Mouse (Mus musculus): Measurements from ENCODE around the gene Gipc1. TPM values are rescaled to one million over a fixed set of nuclear protein-coding genes. Genes with fewer than 3 reads are reported as not detected.
A peak's percentile ranks its signal among the peaks of the same experiment; 100 is the strongest.

The Gipc1 gene
- total RNA-seq (2014; rRNA removed) (72.3 and 74.2 TPM in 2 replicates), polyA plus RNA-seq (2015; fragmentation: Nextera tagmentation; extraction: Ambion mirVana) (108 and 111 TPM in 2 replicates)

DNA sequence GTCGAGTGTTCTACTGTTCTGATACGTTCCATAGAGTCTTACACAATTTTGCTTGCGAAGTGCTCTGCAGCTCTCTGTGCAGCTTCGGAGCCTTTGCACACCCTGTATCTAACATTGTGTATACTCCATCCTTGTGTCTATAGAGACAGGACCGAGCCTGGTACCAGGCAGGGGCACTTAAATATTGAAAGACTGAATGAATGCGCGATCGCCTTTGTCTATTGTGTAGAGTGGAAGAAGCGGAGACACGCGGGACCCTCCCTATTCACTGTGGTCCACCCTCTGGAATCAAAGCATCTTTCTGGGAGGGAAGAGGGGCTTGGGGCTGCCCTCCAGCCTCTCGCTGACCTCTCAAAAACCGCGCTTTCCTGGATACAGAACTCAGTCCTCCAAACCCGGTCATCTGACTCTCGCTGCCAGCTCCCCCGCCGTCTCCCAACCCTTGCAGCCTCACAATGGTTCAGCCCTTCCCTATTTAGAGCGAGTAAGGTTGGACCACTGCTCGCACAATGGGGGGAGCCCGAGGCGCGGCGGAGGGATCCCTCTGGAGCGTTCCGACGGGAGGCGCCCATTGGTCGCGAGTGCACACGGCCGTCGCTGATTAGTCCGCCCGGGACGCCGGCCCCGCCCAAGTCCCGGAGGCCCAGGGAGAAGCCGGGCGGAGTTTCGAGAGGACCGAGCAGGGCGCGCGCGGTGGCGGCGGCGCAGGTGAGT is at the start of gene Gipc1:
Gipc1 (plus strand) TSS at position 648 of the 714 bp plus-strand sequence.
- Histone ChIP-seq H3K27ac (ENCODE audit: low read depth, low read length) (peak within 1 kb of the TSS; percentile 85), H3K4me3 (ENCODE audit: low read depth, low read length) (peak within 1 kb of the TSS; percentile 91), H3K9ac (replicated peaks; ENCODE audit: low read length, poor library complexity, severe bottlenecking) (peak within 1 kb of the TSS; percentile 83), H3K27me3 (ENCODE audit: insufficient read depth, low read length) (no peaks in the 10 kb centered on the region), H3K4me1 (ENCODE audit: insufficient read depth, low read length) (peaks cover 9% of the 10 kb centered on the region; the same call in 1 of the 2 replicates), H3K36me3 (ENCODE audit: insufficient read depth, low read length) (no peaks in the 10 kb centered on the region), H3K9me3 (ENCODE audit: low read length) (no peaks in the 10 kb centered on the region), H3K4me2 (ENCODE audit: low read depth, low read length, poor library complexity, severe bottlenecking) (peak within 1 kb of the TSS; percentile 93)
- ATAC-seq (ENCODE audit: low FRiP score) (peak; percentile 96), DNase-seq (ENCODE audit: low spot score) (peak; percentile 99)
- WGBS: 4% methylated on average over 49 of the region's 50 CpGs
- no peak for TF ChIP-seq CTCF (IDR thresholded peaks at IDR 0.05)

DNA sequence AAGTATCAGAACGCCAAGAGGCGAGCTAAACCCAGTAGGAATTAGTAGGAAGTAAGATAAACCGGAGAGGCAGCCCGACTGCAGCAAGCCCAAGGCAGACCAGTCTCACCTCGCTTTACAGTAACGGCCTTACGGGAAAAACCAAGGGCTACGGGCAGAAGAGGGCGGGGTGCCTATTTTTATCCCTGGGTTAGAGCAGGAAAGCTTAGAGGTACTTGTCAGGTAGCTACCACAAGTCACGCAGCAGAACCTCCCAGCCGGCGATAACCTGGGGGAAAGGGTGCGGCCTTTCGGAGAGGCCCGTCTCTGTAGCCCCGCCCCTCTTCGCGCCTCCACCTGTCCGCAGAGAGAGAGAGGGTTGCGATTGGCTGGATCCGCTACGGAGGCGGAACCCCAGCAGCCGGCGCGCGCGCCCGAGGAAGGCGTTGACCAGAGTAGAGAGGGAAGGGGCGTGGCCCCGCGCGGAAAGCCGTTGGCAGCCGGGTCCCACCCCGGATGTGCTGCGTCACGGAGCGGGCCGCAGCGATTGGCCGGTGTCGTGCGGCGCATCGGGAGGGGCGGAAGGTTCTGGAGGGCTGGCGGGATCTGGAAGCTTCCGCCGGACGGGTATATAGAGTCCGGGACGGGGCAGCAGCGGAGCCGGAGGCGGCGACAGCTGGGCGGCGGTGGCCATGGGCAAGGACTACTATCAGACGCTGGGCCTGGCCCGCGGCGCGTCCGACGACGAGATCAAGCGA is 44.6 kb upstream of the Gipc1 start, which contains the start of the genes Tecr and Dnajb1:
Tecr (minus strand) TSS at position 311 of the 737 bp plus-strand sequence.
Dnajb1 (plus strand) TSS at position 533 of the 737 bp plus-strand sequence.
- Histone ChIP-seq H3K4me2 (ENCODE audit: low read depth, low read length, poor library complexity, severe bottlenecking) (peak within 1 kb of the TSS; percentile 82), H3K36me3 (ENCODE audit: insufficient read depth, low read length) (peaks cover 30% of the 10 kb centered on the region), H3K27ac (ENCODE audit: low read depth, low read length) (peak within 1 kb of the TSS; percentile 96), H3K27me3 (ENCODE audit: insufficient read depth, low read length) (no peaks in the 10 kb centered on the region), H3K4me1 (ENCODE audit: insufficient read depth, low read length) (0 out of 2 replicates have a peak, but pooled peaks cover 11% of the 10 kb centered on the region), H3K9me3 (ENCODE audit: low read length) (no peaks in the 10 kb centered on the region), H3K4me3 (ENCODE audit: low read depth, low read length) (peak within 1 kb of the TSS; percentile 62), H3K9ac (replicated peaks; ENCODE audit: low read length, poor library complexity, severe bottlenecking) (peak within 1 kb of the TSS; percentile 84)
- under 1% methylated on average over 65 of the region's 69 CpGs for WGBS
- peak; percentile 99 for DNase-seq (ENCODE audit: low spot score)
- TF ChIP-seq CTCF (IDR thresholded peaks at IDR 0.05): no peak
- ATAC-seq (ENCODE audit: low FRiP score): peak; percentile 98

DNA sequence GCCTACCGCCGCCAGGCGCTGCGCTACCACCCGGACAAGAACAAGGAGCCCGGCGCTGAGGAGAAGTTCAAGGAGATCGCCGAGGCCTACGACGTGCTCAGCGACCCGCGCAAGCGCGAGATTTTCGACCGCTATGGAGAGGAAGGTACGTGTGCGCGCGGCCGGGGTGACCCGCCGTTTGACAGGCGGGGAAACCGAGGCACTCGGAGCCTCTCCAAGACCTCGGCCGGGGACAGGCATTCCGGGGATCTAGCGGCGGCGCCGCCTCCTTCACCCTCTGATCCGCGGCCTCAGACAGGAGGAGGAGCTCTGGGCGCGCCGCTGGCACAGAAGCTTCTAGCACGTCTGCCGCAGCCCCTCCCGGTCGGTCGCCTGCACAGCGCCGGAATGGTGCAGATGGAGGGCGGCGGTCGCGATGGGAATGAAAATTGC is 44.1 kb upstream of the Gipc1 start:
- Histone ChIP-seq H3K27ac (ENCODE audit: low read depth, low read length) (peak overlapping the region; percentile 96), H3K4me3 (ENCODE audit: low read depth, low read length) (peak overlapping the region; percentile 62)
- WGBS: under 1% methylated on average over 49 of the region's 51 CpGs

DNA sequence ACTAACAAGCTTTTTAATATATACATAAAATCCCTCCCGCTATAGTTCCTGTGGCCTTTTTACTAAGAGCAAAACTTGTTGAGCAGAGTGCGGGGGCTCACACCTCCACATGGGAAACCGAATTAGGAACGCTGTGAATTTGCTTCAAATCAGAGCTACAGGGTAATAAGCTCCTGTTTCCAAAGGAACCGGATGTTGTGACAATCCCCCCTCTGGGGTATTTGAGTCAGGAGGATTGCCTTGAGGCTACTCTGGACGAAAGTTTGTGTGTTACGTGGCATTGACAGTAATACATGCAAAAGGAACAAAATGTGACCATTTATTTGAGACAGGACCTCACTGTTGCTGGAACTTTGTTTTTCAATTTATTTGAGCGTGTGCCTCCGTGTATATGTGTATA is 43.4 kb upstream of the Gipc1 start:
- H3K4me1 ChIP-seq (ENCODE audit: insufficient read depth, low read length): 0 out of 2 replicates have a peak, but pooled peaks cover 11% of the 10 kb centered on the region
- peaks cover 40% of the 10 kb centered on the region for H3K36me3 ChIP-seq (ENCODE audit: insufficient read depth, low read length)
- peak overlapping the region; percentile 84 for H3K9ac ChIP-seq (replicated peaks; ENCODE audit: low read length, poor library complexity, severe bottlenecking)
- ATAC-seq (ENCODE audit: low FRiP score) (no peak), DNase-seq (ENCODE audit: low spot score) (no peak)
- no peaks in the 10 kb centered on the region for H3K27me3 ChIP-seq (ENCODE audit: insufficient read depth, low read length)
- H3K27ac ChIP-seq (ENCODE audit: low read depth, low read length): peak overlapping the region; percentile 96; the same call in 1 of the 2 replicates
- H3K9me3 ChIP-seq (ENCODE audit: low read length): no peaks in the 10 kb centered on the region
- TF ChIP-seq CTCF (IDR thresholded peaks at IDR 0.05): no peak
- 27% methylated on average over 9 of the region's 9 CpGs for WGBS
- peak overlapping the region; percentile 62 for H3K4me3 ChIP-seq (ENCODE audit: low read depth, low read length)
- peak overlapping the region; percentile 82 for H3K4me2 ChIP-seq (ENCODE audit: low read depth, low read length, poor library complexity, severe bottlenecking)

More for the DNA sequence above, 44.1 kb upstream of the Gipc1 start:
- ATAC-seq (ENCODE audit: low FRiP score) (peak; percentile 78), DNase-seq (ENCODE audit: low spot score) (peak; percentile 83)
- H3K4me1 ChIP-seq (ENCODE audit: insufficient read depth, low read length): 0 out of 2 replicates have a peak, but pooled peaks cover 11% of the 10 kb centered on the region
- peak overlapping the region; percentile 82 for H3K4me2 ChIP-seq (ENCODE audit: low read depth, low read length, poor library complexity, severe bottlenecking)
- H3K9ac ChIP-seq (replicated peaks; ENCODE audit: low read length, poor library complexity, severe bottlenecking): peak overlapping the region; percentile 84
- TF ChIP-seq CTCF (IDR thresholded peaks at IDR 0.05): no peak
- peaks cover 34% of the 10 kb centered on the region for H3K36me3 ChIP-seq (ENCODE audit: insufficient read depth, low read length)
- H3K27me3 ChIP-seq (ENCODE audit: insufficient read depth, low read length): no peaks in the 10 kb centered on the region
- no peaks in the 10 kb centered on the region for H3K9me3 ChIP-seq (ENCODE audit: low read length)

DNA sequence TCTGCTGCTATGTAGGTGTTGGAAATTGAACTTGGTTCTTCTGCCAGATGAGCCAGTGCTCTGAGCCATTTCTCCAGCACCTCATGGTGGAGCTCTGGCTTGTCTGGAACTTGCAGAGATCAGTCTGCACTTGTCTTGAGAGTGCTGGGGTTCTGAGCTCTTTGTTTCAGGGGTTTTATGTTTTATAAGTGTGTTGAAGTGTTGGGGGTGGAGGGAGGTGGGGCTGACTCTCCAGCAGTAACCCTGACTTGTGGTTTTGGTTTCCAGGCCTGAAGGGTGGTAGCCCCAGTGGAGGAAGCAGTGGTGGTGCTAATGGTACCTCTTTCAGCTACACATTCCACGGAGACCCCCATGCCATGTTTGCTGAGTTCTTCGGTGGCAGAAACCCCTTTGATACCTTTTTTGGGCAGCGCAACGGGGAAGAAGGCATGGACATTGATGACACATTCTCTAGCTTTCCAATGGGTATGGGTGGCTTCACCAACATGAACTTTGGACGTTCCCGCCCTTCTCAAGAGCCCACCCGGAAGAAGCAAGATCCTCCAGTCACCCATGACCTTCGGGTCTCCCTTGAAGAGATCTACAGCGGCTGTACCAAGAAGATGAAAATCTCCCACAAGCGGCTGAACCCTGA is 42.8 kb upstream of the Gipc1 start:
- Histone ChIP-seq H3K36me3 (ENCODE audit: insufficient read depth, low read length) (peaks cover 40% of the 10 kb centered on the region), H3K4me3 (ENCODE audit: low read depth, low read length) (peak overlapping the region; percentile 62), H3K9me3 (ENCODE audit: low read length) (no peaks in the 10 kb centered on the region), H3K9ac (replicated peaks; ENCODE audit: low read length, poor library complexity, severe bottlenecking) (peak overlapping the region; percentile 84; the same call in 1 of the 2 replicates), H3K27me3 (ENCODE audit: insufficient read depth, low read length) (no peaks in the 10 kb centered on the region), H3K4me1 (ENCODE audit: insufficient read depth, low read length) (0 out of 2 replicates have a peak, but pooled peaks cover 11% of the 10 kb centered on the region), H3K27ac (ENCODE audit: low read depth, low read length) (no peak overlapping the region), H3K4me2 (ENCODE audit: low read depth, low read length, poor library complexity, severe bottlenecking) (peak overlapping the region; percentile 82)
- 95% methylated on average over 10 of the region's 10 CpGs for WGBS
- no peak for TF ChIP-seq CTCF (IDR thresholded peaks at IDR 0.05)
- ATAC-seq (ENCODE audit: low FRiP score): no peak
- DNase-seq (ENCODE audit: low spot score): no peak

All from midbrain, postnatal 0 days (tissue).